Mouse (Mus musculus) thymus, postnatal 25 days (tissue): ENCODE data around the gene Nrp1.

ENCODE experiments used
- DNase-seq: peaks from one replicate; pipeline ENCODE4 v3.0.0; 2022

Nrp1 gene

DNA sequence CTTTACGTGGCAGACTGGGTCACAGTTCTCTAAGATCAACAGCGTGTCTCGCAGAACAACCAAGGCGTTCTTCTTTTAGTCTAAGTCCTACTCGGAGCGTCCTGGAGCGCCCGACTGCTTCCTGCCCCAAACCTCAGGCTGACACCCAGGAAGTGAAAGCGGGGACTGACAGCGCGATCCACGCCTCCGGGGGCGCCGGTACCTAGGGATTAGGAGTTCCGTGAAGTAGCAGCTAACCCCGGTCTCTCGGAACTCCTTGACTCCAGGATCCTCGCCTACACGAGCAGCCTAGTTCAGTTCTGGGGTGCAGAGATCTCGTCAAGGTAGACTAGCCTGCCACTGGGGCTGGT, at the start of gene Nrp1:
Gene Nrp1 (plus strand): TSS at position 199 of the 350 bp plus-strand sequence.
- DNase-seq, result peak; percentile 67

DNA sequence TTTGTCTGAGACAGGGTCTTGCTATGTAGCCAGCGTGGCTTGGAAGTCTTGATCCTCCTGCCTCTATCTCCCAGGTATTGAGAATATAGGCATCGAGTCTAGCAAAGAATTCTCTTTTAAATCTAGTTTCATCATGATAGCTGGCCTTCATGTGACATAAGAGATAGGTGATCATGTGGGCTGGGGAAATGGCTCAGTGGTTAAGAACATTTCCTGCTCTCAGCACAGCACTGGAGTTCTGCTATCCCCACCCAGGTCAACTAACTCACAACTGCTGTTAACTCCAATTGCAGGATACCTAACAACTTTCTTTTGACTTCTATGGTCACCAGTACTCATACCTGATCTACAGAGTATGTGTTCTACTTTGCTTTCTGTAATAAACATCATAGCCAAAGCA, 37.6 kb upstream of the Nrp1 start:
- DNase-seq, result no peak

DNA sequence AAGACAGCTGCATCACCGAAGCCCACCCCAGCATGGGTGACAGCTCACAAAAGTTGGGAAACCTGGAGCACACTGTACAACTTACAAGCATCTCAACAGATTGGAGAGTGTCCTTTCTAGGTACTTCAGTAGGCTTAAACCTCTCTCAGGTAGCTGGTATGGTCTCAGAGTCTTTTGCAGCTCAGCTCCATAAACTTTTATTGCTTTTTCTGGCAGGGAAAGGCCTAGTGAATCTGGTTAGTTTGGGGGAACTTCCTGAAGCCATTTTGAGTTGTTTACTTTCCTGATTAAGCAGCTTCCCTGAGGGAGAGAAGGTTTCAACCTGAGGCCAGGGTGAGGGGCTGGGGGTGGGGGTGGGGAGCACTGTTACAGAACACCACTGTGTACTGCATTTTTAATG, 31.1 kb upstream of the Nrp1 start:
- no peak for DNase-seq

DNA sequence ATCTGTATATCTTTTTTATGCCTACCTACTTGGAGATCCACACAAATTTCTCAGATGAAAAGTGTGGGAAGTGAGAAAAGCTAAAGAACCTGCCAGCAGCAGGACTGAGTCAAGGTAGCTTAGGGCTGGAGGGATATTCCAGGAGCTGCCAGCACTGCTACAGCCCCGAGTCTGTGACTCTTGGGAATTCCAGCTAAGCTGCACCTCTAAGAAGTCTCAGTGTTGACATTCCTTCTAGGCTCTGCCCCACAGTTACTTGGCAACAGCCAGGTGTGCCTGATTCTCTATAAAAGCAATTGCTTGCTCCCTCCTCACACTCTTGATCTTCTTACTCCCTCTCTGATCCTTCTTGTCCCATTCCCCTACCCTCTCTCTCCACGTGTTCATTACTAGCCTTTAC, 30.5 kb upstream of the Nrp1 start:
- no peak for DNase-seq

DNA sequence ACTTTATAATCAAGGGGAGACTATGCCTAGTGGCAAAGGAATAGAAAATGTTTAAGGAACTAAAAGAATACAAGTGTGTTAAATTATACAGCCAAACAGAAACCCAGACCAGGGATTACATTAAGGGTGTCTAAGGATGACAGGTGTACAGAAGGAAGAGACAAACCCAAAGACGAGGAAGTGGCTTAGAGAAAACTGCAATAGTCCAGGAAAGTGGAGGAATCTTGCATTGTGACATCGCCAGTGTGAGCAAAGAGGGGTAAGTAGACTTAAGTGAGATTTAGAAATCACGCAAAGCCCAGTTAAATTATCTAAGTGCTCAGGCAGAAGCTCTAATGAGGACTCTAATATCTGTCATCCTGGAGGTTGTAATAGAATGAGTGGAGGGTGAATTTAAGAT, 28.9 kb upstream of the Nrp1 start:
- DNase-seq, result no peak

DNA sequence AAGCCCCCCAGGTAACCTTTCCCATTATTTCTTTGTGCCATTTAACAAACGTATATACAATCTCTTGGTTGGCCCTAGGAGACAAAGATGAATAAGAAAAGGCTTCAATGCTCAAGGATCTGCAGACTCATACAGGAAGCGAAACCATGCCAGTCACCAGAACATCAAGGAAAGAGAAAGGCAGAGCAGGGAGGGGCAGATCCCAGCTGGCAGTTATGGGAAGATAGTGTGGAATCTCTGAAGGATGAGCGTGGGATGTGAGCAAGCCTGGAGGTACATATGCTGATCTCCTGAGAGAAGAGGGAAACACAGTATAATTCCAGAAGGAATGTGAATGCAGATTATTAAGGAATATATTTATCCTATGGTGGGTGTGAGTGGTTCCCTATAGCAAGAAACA, 22.4 kb upstream of the Nrp1 start:
- no peak for DNase-seq

DNA sequence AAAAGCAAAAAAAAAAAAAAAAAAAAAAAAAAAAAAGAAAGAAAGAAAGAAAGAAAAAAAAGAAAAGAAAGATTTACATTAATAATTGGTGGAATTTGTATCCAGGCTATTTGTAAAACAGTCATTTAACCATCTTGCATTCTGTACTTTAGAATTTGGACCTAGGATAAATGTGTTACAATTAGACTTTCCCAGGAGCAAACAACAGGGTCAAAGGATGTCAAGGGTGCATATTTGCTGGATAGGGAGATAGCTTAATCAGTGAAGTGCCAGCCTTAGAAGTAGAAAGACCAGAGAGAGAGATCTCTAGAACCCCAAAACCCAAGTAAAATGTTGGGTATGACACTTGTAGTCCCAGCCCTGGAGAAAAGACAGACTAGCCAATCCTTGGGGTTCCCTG, 19.5 kb upstream of the Nrp1 start:
- DNase-seq, result no peak

DNA sequence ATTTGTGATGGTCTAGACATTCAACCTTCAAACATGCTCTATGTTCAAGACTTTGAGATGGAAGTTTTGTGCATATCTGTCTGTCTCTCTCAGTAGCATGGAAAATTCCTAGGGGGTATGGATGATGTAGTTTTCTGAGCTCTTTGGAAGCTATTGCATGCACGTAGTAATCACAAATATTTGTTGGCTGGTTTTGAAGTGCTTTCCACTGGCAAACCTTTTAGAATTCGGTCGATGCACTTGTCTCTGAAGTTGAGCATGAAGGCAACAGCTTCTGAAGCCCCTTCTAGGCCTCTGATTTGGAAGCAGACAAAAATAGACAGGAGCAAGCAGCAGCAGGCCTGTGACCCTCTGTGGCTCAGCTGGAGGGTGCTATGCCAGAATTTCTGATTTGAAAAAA, 18.9 kb upstream of the Nrp1 start:
- DNase-seq, result no peak

DNA sequence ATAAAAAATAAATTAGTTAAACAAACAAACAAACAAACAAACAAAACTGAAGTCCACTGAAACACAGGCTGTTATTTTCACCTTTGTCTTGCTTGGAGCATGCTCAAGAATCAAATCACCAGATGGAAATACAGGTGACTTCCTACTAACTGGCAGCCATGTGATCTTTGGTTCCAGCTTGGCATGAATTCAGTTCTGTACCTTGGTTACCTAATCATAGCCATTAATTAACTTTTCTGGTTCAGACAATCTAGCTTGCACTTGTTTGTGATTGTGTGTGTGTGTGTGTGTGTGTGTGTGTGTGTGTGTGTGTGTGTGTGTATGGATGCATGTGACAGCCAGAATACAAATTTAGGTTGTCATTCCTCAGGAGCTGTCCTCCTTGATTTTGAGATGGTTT, 8.0 kb upstream of the Nrp1 start:
- DNase-seq, result no peak

DNA sequence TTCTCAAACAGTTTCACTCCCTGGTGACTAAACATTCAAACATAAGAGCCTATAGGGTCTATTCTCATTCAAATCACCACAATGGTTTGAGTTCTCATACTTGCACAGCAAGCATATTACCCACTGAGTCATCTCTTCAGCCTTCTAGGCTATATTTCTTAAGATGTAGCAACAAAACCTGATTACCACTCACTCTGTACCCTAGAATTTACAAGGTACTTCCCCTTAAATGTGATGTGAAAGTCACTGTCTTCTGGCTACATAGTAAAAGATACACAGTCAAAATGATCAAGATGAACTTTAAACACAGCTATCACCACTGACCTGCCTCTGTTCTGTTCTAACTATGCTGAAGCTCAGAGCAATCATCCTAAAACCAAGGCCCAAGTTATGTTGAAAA, 7.2 kb upstream of the Nrp1 start:
- no peak for DNase-seq

DNA sequence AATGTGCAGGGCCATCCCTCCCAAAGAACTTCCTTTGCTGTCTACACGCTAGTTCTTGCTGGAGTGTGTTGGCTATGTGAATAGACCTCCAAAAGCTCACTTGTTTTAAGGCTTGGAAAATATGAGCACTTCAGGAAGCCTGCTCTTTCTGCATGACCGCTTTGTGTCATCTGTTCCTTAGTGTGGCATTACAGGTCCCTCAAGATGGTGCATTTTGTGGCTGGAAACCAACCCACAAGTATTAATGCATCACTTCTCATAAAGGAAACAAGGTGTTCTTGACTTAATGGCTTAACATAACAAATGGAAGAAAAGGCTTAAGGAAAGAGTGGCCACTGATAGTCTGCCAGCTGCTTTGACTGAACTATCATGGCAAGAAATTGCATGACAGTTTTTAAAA, 5.6 kb upstream of the Nrp1 start:
- DNase-seq, result no peak

DNA sequence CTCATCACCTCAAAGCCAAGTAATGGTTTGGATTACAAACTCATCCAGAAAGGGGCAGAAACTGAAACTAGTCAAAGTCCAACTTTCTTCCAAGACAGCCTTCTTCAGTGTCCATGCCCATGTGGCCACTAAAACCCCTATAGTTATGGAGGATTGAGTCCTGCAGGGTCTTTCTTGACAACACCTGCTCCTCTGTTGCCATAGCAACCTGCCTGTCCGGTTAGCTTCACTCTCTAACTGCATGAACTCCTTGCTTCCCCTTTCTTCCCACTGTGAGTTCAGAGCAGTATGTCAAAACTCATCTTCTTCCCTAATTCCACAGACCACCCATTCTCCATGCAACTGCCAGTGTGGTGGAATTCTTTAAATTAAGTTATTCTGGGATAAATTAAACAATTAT, 4.4 kb upstream of the Nrp1 start:
- no peak for DNase-seq

DNA sequence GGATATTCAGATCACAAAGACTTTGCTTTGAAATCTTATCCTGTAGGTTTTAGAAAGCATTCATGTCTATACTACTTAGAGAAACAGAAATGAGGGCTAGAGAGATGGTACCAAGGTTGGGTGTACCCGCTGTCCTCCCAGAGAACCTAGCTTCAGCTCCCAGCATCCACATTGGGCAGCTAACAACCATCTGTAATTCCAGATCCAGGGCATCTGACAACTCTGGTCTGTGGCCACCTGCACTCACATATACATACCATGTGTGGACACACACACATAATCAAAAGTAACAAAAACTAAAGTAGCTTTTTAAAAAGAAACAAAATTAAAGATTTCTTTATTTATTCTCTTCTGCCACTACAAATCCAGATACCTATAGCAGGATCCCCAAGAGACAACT, 3.3 kb upstream of the Nrp1 start:
- no peak for DNase-seq

DNA sequence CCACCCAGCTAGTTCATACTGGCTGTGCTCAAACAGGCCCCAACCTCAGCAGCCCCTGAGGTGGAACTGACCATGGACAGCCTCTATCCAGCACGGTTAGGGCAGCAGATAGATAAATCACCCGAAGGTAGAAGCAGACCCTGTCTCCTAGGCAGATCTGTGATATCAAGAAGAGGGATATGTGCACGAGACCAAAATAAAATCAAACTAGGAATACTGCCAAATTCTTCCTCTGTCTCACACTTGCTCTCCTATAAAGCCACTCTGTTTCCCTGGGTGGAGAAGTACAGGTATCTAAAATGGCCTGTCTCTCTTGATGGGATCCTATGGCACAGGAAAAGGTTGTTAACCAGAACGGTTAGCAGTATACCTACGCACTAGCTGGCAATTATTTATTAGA, 2.2 kb upstream of the Nrp1 start:
- DNase-seq, result no peak

DNA sequence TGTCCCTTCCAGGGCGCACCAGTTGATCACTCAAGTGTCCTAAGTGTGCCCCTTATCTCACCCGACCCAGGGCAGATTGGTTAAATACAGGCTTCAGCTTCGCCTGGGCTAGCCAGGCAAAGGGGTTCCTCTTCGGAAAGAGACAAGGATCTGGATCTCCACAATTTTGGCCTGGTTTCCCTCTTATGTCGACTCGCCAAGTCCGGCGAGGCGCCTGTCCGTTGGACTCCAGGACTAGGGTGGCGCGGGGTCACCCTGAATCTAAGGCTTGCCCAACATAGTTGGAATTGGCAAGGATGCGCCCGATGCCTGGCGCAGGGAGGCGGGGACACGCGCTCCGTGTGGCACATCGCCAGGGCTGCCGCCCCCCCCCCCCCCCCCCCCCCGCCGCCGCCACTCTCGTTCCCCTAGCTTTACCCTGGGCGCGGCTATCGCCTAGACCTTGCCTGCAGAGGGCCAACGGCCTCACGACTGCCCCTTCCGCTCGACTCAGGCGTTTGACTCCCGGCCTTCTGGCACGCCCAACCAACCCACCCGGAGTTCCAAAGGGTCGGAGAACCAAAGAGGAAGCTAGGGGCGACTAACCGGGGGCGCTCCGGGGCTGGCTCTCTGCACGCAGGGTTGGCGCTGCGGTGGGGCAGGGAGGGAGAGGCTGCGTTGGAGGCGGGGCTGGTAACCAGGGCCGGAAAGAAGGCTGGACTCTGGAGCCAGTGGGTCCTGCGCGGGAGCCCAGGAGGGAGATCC, 1.4 kb upstream of the Nrp1 start:
- peak; percentile 54 for DNase-seq

DNA sequence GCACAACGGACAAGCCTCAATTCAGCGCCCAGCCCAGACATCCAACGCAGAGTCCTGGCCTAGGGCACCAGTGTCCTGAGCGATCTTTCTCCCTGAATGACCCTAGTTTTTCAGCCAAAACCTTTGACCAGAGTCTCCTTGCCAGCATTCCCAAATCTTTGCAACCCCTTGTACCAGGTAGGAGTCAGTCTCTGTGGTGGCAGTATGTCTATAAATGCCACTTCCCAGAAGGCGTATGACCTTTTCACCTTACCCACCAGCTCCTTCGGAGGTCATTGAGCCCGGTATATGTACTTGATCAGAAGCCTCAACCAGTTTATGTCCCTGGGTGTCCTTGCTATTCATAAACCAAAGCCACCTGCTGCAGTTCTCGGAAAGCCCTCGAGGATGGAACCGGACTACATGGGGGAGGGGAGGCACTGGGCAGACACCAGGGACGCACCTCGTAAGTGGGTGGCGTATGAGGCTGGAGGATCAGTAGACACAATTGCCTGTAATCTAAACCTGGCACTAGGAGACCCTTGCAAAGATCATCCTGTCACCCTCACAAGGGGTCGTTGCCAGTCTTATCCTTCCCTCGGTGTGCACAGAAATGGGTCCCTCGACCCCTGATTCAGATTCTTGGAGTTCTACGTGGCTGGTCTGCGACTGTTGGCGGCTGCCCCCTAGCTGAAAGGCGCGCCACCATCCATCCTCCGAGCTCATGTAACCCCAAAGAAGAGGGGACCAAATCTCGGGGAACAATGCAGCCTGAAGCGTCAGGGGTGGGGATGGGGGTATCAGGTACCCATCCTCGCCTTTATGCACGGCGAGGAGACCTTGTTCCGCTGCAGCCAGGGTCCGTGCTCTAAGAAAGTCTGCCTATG, 631 bp upstream of the Nrp1 start:
- DNase-seq, result peak; percentile 77

DNA sequence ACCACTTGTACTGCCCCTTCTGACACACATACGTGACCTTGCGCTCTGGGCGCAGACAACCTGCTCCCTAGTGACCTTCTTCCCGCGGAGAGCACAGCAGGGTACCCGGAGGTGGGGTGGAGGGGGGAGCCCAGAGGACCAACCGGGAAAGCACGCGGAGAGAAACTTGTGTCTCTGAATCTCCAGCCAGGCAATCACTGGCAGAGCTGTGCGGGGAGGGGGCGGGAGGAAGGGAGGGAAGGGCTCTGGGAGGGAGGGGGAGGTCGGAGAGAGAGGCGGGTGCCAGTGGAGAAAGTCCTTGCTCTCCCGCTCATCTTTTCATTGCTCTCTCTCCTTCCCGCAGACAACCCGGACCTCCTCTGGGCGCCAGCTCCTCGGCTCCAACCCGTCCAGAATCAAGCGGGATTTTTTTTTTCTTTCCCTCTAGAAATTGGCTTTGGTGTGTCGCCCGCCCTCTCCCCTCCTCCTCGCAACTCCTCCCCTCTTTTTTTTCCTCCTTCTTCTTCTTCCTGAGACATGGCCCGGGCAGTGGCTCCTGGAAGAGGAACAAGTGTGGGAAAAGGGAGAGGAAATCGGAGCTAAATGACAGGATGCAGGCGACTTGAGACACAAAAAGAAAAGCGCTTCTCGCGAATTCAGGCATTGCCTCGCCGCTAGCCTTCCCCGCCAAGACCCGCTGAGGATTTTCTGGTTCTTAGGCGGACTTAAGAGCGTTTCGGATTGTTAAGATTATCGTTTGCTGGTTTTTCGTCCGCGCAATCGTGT, 534 bp downstream of the Nrp1 start:
- DNase-seq, result no peak

DNA sequence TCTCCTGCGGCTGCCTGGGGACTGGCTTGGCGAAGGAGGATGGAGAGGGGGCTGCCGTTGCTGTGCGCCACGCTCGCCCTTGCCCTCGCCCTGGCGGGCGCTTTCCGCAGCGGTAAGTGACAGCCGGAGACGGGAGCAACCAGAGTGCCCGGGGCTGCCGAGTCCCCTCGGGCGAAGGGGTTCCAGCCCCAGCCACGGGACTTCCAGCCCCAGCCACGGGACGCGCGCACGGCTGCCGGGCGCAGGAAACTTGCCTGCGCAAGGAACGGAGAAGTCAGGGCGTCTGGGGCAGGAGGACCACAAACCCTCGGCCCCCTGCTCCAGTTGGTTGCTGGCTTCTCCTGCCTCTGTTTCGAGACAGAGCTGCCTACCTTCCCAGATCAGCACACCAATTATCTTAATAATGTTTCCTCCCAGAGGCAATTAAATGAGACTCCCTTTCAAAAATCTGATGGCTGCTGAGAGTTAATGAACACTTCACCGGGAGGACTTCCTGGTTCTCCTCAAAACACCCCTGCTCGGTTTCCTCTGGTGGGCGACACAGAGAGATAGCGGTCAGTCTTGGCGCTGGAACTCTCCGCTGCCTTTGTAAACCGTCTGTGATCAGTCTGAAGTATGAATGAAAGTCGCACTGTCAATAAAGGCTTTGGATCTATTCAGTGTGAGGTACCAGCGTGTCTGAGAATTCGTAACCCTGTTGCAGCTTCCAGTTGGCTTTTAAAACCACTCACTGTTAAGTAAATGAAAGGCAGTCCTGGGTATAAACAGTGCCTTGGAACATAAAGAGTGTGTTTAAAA, 1.3 kb downstream of the Nrp1 start:
- DNase-seq, result peak; percentile 64

DNA sequence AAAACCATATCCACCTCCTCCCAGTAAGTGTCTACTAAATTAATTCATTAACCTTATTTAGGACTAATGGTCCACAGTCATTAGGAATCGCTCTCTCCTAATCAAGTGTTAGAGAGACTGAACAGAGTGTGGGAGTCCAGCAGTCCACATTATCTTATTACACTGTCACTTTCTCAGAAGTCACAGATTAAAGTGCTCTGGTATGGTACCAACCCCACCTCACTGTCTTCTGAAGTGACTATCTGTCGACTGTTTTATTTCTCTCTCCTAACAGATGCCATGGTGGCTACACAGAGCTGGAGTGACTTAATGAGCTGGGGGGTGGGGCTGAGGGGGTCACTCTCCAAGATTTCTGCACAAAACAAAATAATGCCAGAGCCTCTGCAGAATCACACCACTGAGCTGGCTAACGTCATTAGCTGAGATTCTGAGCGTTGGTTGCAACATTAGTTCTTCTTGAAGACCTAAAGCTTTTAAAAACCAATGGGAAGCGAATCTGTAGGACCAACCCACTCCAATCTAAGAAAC, 3.0 kb downstream of the Nrp1 start:
- no peak for DNase-seq

DNA sequence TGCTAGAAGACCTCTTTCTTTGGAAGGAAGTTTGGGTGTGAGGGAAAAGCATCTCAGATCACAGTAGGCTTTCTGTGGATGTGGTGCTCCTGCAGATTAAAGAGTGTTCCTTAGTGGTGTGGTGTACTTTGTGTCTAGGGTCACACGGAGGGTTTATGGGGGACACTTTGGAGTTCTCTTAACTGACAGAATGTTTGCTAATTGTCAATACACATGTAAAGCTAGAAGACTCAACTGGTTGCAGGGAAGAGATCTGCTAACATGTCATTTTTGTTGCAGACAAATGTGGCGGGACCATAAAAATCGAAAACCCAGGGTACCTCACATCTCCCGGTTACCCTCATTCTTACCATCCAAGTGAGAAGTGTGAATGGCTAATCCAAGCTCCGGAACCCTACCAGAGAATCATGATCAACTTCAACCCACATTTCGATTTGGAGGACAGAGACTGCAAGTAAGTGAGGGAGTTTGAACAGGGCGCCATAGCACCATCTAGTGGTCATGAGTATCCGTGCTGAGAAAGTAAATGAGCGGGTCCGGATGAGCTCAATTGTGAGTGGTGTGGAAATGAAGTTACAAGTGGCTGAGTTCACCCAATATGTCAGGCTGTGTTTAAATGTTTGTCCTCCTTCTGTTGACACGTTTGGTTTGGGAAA, 4.7 kb downstream of the Nrp1 start:
- peak; percentile 87 for DNase-seq

DNA sequence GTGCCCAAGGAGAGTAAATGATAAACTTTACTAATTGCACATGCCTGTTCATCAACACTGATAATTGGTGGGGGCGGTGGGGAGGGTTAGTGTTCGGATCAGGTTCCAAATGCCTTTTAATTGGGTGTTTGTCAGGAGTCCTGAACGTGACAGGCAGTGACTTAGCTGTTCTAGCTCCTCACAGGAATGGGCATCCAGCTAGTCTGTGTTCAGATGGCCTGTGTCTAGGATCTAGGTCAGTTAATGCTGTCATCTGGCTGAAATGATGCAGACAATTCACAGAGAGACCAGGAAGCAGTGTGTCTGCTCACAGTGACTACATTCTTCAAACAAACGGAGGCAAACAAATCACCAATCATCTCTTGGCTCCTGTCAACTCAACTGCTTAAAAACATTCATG, 12.1 kb downstream of the Nrp1 start:
- DNase-seq, result no peak

DNA sequence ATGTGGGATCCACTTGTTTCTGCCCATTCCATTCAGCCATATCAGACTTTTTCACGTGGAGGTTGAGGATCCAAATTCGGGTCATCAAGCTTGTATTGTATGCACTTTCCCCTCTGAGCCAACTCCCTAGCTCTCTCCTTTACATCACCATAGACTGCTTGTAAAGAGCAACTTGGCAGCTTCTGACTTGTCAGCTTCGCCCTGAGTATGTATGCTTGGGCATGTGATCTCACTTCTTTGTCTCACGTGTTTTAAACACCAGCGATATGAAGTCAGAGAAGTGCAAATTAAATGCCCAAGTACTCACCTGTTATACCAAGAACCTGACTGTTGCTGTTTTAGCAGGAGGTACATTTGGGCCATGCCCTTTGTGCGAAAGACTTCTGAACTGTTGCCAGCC, 12.6 kb downstream of the Nrp1 start:
- DNase-seq, result no peak
